ENCODE assay signal across 8 mouse cellular contexts in the genomic region with DNA sequence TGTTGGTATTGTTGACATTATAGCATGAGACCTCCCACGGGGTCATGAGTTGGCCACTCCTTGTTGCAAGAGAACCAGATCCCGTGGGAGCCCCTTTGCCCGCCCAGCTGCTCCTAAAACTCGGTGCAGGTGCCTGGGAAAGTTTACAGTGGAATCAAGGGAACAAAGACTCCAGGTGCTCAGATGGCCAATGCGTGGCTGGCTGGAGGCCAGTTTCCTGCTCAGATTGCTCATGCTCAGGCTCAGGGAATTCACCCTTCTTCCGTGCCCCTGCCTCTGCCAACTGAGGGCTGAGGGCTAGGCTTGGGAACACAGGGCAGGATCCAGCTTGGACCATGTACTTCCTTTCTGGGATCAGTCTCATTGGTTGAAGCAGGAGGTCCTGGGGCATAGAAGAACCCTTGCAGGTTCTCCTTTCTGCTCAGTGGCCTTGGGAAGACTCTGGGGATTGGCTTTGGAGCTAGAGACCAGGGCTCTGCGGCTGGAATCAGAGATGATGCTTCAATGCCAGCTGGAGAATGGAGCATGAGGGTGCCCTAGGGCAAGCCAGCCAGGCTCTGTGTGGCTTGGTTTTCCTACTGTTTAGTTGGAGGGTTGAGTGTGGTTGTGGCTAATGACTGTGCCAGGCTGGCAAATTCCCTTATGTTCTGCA. TPM values are rescaled to one million over a fixed set of nuclear protein-coding genes. Genes with fewer than 3 reads are reported as not detected.
DNase-seq lines count a peak whose midpoint lies in the region; ATAC-seq lines count a peak whose summit lies in the region.

No protein-coding gene starts in this region.

- peak overlapping the region; percentile 27; the same call in 1 of the 2 replicates for H3K9ac ChIP-seq in embryonic facial prominence, embryonic 13.5 days
- H3K9ac ChIP-seq in lung, embryonic 15.5 days, result no peak overlapping the region
- no peak overlapping the region for H3K9ac ChIP-seq in forebrain, embryonic 11.5 days (ENCODE audit: low read length)
- H3K9ac ChIP-seq in neural tube, embryonic 15.5 days (replicated peaks), result no peak overlapping the region

- no peak overlapping the region for H3K4me2 ChIP-seq in embryonic facial prominence, embryonic 13.5 days
- no peak overlapping the region for H3K4me2 ChIP-seq in lung, embryonic 15.5 days
- no peak overlapping the region for H3K4me2 ChIP-seq in forebrain, embryonic 11.5 days (ENCODE audit: low read depth, low read length, severe bottlenecking)
- H3K4me2 ChIP-seq in neural tube, embryonic 15.5 days, result no peak overlapping the region

- WGBS in embryonic facial prominence, embryonic 13.5 days, result 61% methylated on average over 7 of the region's 7 CpGs
- 75% methylated on average over 7 of the region's 7 CpGs for WGBS in embryonic facial prominence, embryonic 10.5 days
- 45% methylated on average over 7 of the region's 7 CpGs for WGBS in lung, embryonic 15.5 days
- WGBS in forebrain, embryonic 11.5 days, result 84% methylated on average over 7 of the region's 7 CpGs
- 58% methylated on average over 7 of the region's 7 CpGs for WGBS in neural tube, embryonic 15.5 days

- no peak overlapping the region for H3K4me3 ChIP-seq in embryonic facial prominence, embryonic 13.5 days
- no peak overlapping the region for H3K4me3 ChIP-seq in embryonic facial prominence, embryonic 10.5 days
- no peak overlapping the region for H3K4me3 ChIP-seq in lung, embryonic 15.5 days
- no peak overlapping the region for H3K4me3 ChIP-seq in forebrain, embryonic 11.5 days (ENCODE audit: low read depth, low read length)
- no peak overlapping the region for H3K4me3 ChIP-seq in neural tube, embryonic 15.5 days (replicated peaks)

- H3K4me1 ChIP-seq in embryonic facial prominence, embryonic 13.5 days, result peaks cover 13% of the 10 kb centered on the region
- H3K4me1 ChIP-seq in embryonic facial prominence, embryonic 10.5 days, result peaks cover 15% of the 10 kb centered on the region
- H3K4me1 ChIP-seq in lung, embryonic 15.5 days, result peaks cover 28% of the 10 kb centered on the region
- no peaks in the 10 kb centered on the region for H3K4me1 ChIP-seq in forebrain, embryonic 11.5 days (replicated peaks; ENCODE audit: control insufficient read depth, insufficient read depth, low read length)
- H3K4me1 ChIP-seq in neural tube, embryonic 15.5 days, result peaks cover 10% of the 10 kb centered on the region; the same call in 1 of the 2 replicates

- H3K27me3 ChIP-seq in embryonic facial prominence, embryonic 13.5 days, result no peaks in the 10 kb centered on the region
- H3K27me3 ChIP-seq in embryonic facial prominence, embryonic 10.5 days (replicated peaks; ENCODE audit: low read depth, poor library complexity, severe bottlenecking), result no peaks in the 10 kb centered on the region
- 0 out of 2 replicates have a peak, but pooled peaks cover 5% of the 10 kb centered on the region for H3K27me3 ChIP-seq in lung, embryonic 15.5 days
- H3K27me3 ChIP-seq in forebrain, embryonic 11.5 days (ENCODE audit: control insufficient read depth, insufficient read depth, low read length), result no peaks in the 10 kb centered on the region
- no peaks in the 10 kb centered on the region for H3K27me3 ChIP-seq in neural tube, embryonic 15.5 days (replicated peaks)

- peak; percentile 57; the same call in 1 of the 2 replicates for ATAC-seq in embryonic facial prominence, embryonic 13.5 days (ENCODE audit: insufficient number of reproducible peaks, insufficient read depth, low FRiP score, low TSS enrichment, low read depth)
- ATAC-seq in lung, embryonic 15.5 days (ENCODE audit: borderline replicate concordance, extremely low read depth, low FRiP score, low TSS enrichment), result peak; percentile 36; the same call in 1 of the 2 replicates
- no peak for ATAC-seq in forebrain, embryonic 11.5 days (replicated peaks; ENCODE audit: low FRiP score)
- ATAC-seq in neural tube, embryonic 15.5 days (ENCODE audit: low FRiP score), result no peak

- H3K9me3 ChIP-seq in embryonic facial prominence, embryonic 13.5 days, result no peaks in the 10 kb centered on the region
- H3K9me3 ChIP-seq in embryonic facial prominence, embryonic 10.5 days, result no peaks in the 10 kb centered on the region
- no peaks in the 10 kb centered on the region for H3K9me3 ChIP-seq in lung, embryonic 15.5 days
- no peaks in the 10 kb centered on the region for H3K9me3 ChIP-seq in forebrain, embryonic 11.5 days (ENCODE audit: control insufficient read depth, low read length)
- no peaks in the 10 kb centered on the region for H3K9me3 ChIP-seq in neural tube, embryonic 15.5 days (replicated peaks)

- peak overlapping the region; percentile 39; the same call in 1 of the 2 replicates for H3K27ac ChIP-seq in embryonic facial prominence, embryonic 13.5 days
- H3K27ac ChIP-seq in embryonic facial prominence, embryonic 10.5 days (replicated peaks), result no peak overlapping the region
- peak overlapping the region; percentile 49 for H3K27ac ChIP-seq in lung, embryonic 15.5 days
- no peak overlapping the region for H3K27ac ChIP-seq in forebrain, embryonic 11.5 days (ENCODE audit: low read depth, low read length)
- H3K27ac ChIP-seq in neural tube, embryonic 15.5 days (replicated peaks), result no peak overlapping the region

- no peaks in the 10 kb centered on the region for H3K36me3 ChIP-seq in embryonic facial prominence, embryonic 13.5 days
- H3K36me3 ChIP-seq in embryonic facial prominence, embryonic 10.5 days (replicated peaks), result no peaks in the 10 kb centered on the region
- H3K36me3 ChIP-seq in lung, embryonic 15.5 days, result no peaks in the 10 kb centered on the region
- H3K36me3 ChIP-seq in forebrain, embryonic 11.5 days (ENCODE audit: control insufficient read depth, insufficient read depth, low read length), result no peaks in the 10 kb centered on the region
- no peaks in the 10 kb centered on the region for H3K36me3 ChIP-seq in neural tube, embryonic 15.5 days

- no peak for DNase-seq in embryonic facial prominence, embryonic 10.5 days (ENCODE audit: low spot score)
- peak; percentile 69 for DNase-seq in urinary bladder, postnatal 14 days (ENCODE audit: low spot score)
- DNase-seq in urinary bladder, postnatal 10 days (ENCODE audit: low spot score), result no peak
- DNase-seq in forebrain, embryonic 11.5 days (ENCODE audit: low spot score), result no peak
- no peak for DNase-seq in embryo, embryonic 9.5 days (ENCODE audit: extremely low spot score)

RNA-seq across cellular contexts. Expression of a gene that starts 26.2 kb away (rescaled TPM):
- polyA plus RNA-seq in embryonic facial prominence, embryonic 13.5 days (2015; fragmentation: Nextera tagmentation; extraction: Ambion mirVana), result 18.6 and 19.8 TPM in 2 replicates
- 11.4 and 11.9 TPM in 2 replicates for polyA plus RNA-seq in embryonic facial prominence, embryonic 10.5 days (2016; fragmentation: Nextera tagmentation; extraction: Ambion mirVana)
- polyA plus RNA-seq in lung, embryonic 15.5 days (2015; fragmentation: Nextera tagmentation; extraction: Ambion mirVana), result 13.7 and 14.9 TPM in 2 replicates
- polyA plus RNA-seq in forebrain, embryonic 11.5 days (2014; fragmentation: Nextera tagmentation; extraction: Ambion mirVana), result 15.7 and 17.3 TPM in 2 replicates
- polyA plus RNA-seq in neural tube, embryonic 15.5 days (2015; fragmentation: Nextera tagmentation; extraction: Ambion mirVana), result 22.7 and 25.8 TPM in 2 replicates

RNA-seq across cellular contexts. Expression of a gene that starts 45.2 kb away (rescaled TPM):
- polyA plus RNA-seq in embryonic facial prominence, embryonic 13.5 days (2015; fragmentation: Nextera tagmentation; extraction: Ambion mirVana), result 514 and 560 TPM in 2 replicates
- 522 and 534 TPM in 2 replicates for polyA plus RNA-seq in embryonic facial prominence, embryonic 10.5 days (2016; fragmentation: Nextera tagmentation; extraction: Ambion mirVana)
- 690 and 692 TPM in 2 replicates for polyA plus RNA-seq in lung, embryonic 15.5 days (2015; fragmentation: Nextera tagmentation; extraction: Ambion mirVana)
- polyA plus RNA-seq in forebrain, embryonic 11.5 days (2014; fragmentation: Nextera tagmentation; extraction: Ambion mirVana), result 403 and 425 TPM in 2 replicates
- polyA plus RNA-seq in neural tube, embryonic 15.5 days (2015; fragmentation: Nextera tagmentation; extraction: Ambion mirVana), result 200 and 267 TPM in 2 replicates

Comparison
In these comparisons a context has a peak if more than half of its experiments do, and no peak if none do; other contexts are left out.
1. H3K27ac ChIP-seq: peak in embryonic facial prominence, embryonic 13.5 days (single experiment) and lung, embryonic 15.5 days (single experiment); none in embryonic facial prominence, embryonic 10.5 days (single experiment), forebrain, embryonic 11.5 days (single experiment) and neural tube, embryonic 15.5 days (single experiment).
2. ATAC-seq: peak in embryonic facial prominence, embryonic 13.5 days (single experiment) and lung, embryonic 15.5 days (single experiment); none in forebrain, embryonic 11.5 days (single experiment) and neural tube, embryonic 15.5 days (single experiment).